Comparison of ENCODE assay signal across 40 mouse cellular contexts in the genomic region with DNA sequence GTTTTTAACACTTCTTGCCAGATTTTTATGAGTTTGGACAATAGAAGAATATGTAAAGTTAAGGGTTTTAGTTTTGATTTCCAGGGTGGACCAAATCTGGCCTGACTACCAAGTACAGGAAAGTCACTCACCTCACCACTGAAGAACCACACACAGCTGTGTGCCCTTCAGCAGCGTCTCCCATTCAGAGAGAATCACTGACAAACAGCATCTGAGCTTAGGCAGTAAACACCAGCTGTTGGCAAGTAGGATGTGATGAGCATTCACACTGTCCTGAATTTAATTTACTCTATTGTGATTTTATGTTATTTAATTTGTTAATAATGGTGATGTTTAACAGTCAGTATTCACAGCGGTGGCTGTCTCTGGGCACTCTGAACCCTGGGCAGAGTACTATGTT. TPM values are rescaled to one million over a fixed set of nuclear protein-coding genes. Genes with fewer than 3 reads are reported as not detected.
"Had no signal": no experiment of that assay in that cellular context is flagged by ENCODE, and none has a peak within 500 bp of the region (broad histone marks: within the 10 kb centered on the region; RNA-seq: fewer than 3 reads in every experiment).

No protein-coding gene starts in this region.

- H3K27me3 ChIP-seq: heart, embryonic 13.5 days; heart, embryonic 15.5 days; hindbrain, embryonic 13.5 days; hindbrain, embryonic 15.5 days; limb, embryonic 12.5 days; liver, embryonic 13.5 days; liver, embryonic 15.5 days had no signal

- H3K4me2 ChIP-seq: heart, embryonic 11.5 days; heart, embryonic 13.5 days; heart, embryonic 15.5 days; hindbrain, embryonic 13.5 days; hindbrain, embryonic 15.5 days; limb, embryonic 12.5 days; liver, embryonic 11.5 days; liver, embryonic 13.5 days; liver, embryonic 15.5 days had no signal

- H3K4me3 ChIP-seq: heart, adult 2 months; heart, embryonic 13.5 days; heart, embryonic 15.5 days; hindbrain, embryonic 13.5 days; hindbrain, embryonic 15.5 days; layer of hippocampus, adult 2 months; left cerebral cortex, adult 2 months; limb, embryonic 10.5 days; limb, embryonic 12.5 days; liver, embryonic 13.5 days; liver, embryonic 15.5 days had no signal

- H3K36me3 ChIP-seq: heart, embryonic 13.5 days; heart, embryonic 15.5 days; hindbrain, embryonic 13.5 days; hindbrain, embryonic 15.5 days; limb, embryonic 10.5 days; limb, embryonic 12.5 days; liver, embryonic 13.5 days; liver, embryonic 15.5 days had no signal

- DNase-seq: gastrocnemius, postnatal 14 days; gastrocnemius, postnatal 36 days; heart, adult 11 months; heart, adult 2 months; heart, postnatal 14 days; heart, postnatal 36 days; kidney, adult 18-20 months; kidney, adult 8-10 months; kidney, postnatal 10 days; kidney, postnatal 25 days; kidney, postnatal 4 days; liver; liver, embryonic 13.5 days; liver, postnatal 0 days had no signal

- H3K27ac ChIP-seq: heart, adult 2 months; heart, embryonic 13.5 days; heart, embryonic 15.5 days; hindbrain, embryonic 13.5 days; hindbrain, embryonic 15.5 days; hindbrain, postnatal 0 days; layer of hippocampus, adult 2 months; left cerebral cortex, adult 2 months; limb, embryonic 10.5 days; limb, embryonic 12.5 days; liver, embryonic 13.5 days; liver, embryonic 15.5 days had no signal

- H3K4me1 ChIP-seq: hindbrain, embryonic 13.5 days; hindbrain, embryonic 15.5 days; liver, embryonic 15.5 days had no signal

- H3K9ac ChIP-seq: heart, embryonic 13.5 days; heart, embryonic 15.5 days; hindbrain, embryonic 13.5 days; hindbrain, embryonic 15.5 days; limb, embryonic 12.5 days; liver, embryonic 13.5 days; liver, embryonic 15.5 days; liver, postnatal 0 days had no signal

- ATAC-seq: hindbrain, postnatal 0 days; intestine, postnatal 0 days; liver, postnatal 0 days had no signal

- H3K9me3 ChIP-seq: heart, embryonic 13.5 days; heart, embryonic 15.5 days; hindbrain, embryonic 13.5 days; hindbrain, embryonic 15.5 days; limb, embryonic 10.5 days; limb, embryonic 12.5 days; liver, embryonic 13.5 days; liver, embryonic 15.5 days had no signal

RNA-seq across cellular contexts. Expression of a gene that starts 8.2 kb away (rescaled TPM):
- total RNA-seq: gastrocnemius, adult 8-10 months; gastrocnemius, postnatal 14 days; gastrocnemius, postnatal 36 days; heart, adult 2 months; heart, postnatal 14 days; heart, postnatal 36 days; hematopoietic stem cell, adult 5-6 weeks; hindbrain, postnatal 0 days; layer of hippocampus, adult 2 months; layer of hippocampus, postnatal 10 days; layer of hippocampus, postnatal 25 days; left cerebral cortex, adult 2 months; left cerebral cortex, postnatal 14 days; left cerebral cortex, postnatal 36 days had no signal
- polyA plus RNA-seq: gonadal fat pad, adult 2 months; heart, adult 2 months; heart, embryonic 11.5 days; heart, embryonic 13.5 days; heart, embryonic 15.5 days; heart, postnatal 0 days; hindbrain, embryonic 11.5 days; hindbrain, embryonic 13.5 days; hindbrain, embryonic 15.5 days; hindbrain, postnatal 0 days; intestine, embryonic 14.5 days; intestine, postnatal 0 days; kidney, embryonic 14.5 days; kidney, embryonic 16.5 days; limb, embryonic 10.5 days; limb, embryonic 12.5 days; limb, embryonic 14.5 days; liver, embryonic 11.5 days; liver, embryonic 13.5 days; liver, embryonic 15.5 days; liver, postnatal 0 days had no signal

RNA-seq across cellular contexts. Expression of a gene that starts 8.5 kb away (rescaled TPM):
- total RNA-seq: gastrocnemius, adult 8-10 months; gastrocnemius, postnatal 14 days; gastrocnemius, postnatal 36 days; heart, adult 2 months; heart, postnatal 14 days; heart, postnatal 36 days; hematopoietic stem cell, adult 5-6 weeks; hindbrain, postnatal 0 days; layer of hippocampus, adult 2 months; layer of hippocampus, postnatal 10 days; layer of hippocampus, postnatal 25 days; left cerebral cortex, adult 2 months; left cerebral cortex, postnatal 14 days; left cerebral cortex, postnatal 36 days had no signal
- polyA plus RNA-seq: gonadal fat pad, adult 2 months; heart, adult 2 months; heart, embryonic 11.5 days; heart, embryonic 13.5 days; heart, embryonic 15.5 days; heart, postnatal 0 days; hindbrain, embryonic 11.5 days; hindbrain, embryonic 13.5 days; hindbrain, embryonic 15.5 days; hindbrain, postnatal 0 days; intestine, embryonic 14.5 days; intestine, postnatal 0 days; kidney, embryonic 14.5 days; kidney, embryonic 16.5 days; limb, embryonic 10.5 days; limb, embryonic 12.5 days; limb, embryonic 14.5 days; liver, embryonic 11.5 days; liver, embryonic 13.5 days; liver, embryonic 15.5 days; liver, postnatal 0 days had no signal

RNA-seq across cellular contexts. Expression of a gene that starts 11.0 kb away (rescaled TPM):
- total RNA-seq: gastrocnemius, adult 8-10 months; gastrocnemius, postnatal 14 days; gastrocnemius, postnatal 36 days; heart, adult 2 months; heart, postnatal 14 days; heart, postnatal 36 days; hematopoietic stem cell, adult 5-6 weeks; hindbrain, postnatal 0 days; layer of hippocampus, adult 2 months; layer of hippocampus, postnatal 10 days; layer of hippocampus, postnatal 25 days; left cerebral cortex, adult 2 months; left cerebral cortex, postnatal 14 days; left cerebral cortex, postnatal 36 days had no signal
- polyA plus RNA-seq: heart, adult 2 months; heart, embryonic 11.5 days; heart, embryonic 13.5 days; heart, embryonic 15.5 days; heart, postnatal 0 days; hindbrain, embryonic 11.5 days; hindbrain, embryonic 15.5 days; hindbrain, postnatal 0 days; limb, embryonic 10.5 days; limb, embryonic 12.5 days; limb, embryonic 14.5 days; liver, embryonic 11.5 days had no signal

RNA-seq across cellular contexts. Expression of a gene that starts 58.2 kb away (rescaled TPM):
- total RNA-seq: gastrocnemius, adult 8-10 months; gastrocnemius, postnatal 14 days; gastrocnemius, postnatal 36 days; heart, adult 2 months; heart, postnatal 14 days; heart, postnatal 36 days; hematopoietic stem cell, adult 5-6 weeks; hindbrain, postnatal 0 days; layer of hippocampus, adult 2 months; layer of hippocampus, postnatal 10 days; layer of hippocampus, postnatal 25 days; left cerebral cortex, adult 2 months; left cerebral cortex, postnatal 14 days; left cerebral cortex, postnatal 36 days had no signal
- polyA plus RNA-seq: heart, adult 2 months; heart, embryonic 11.5 days; heart, embryonic 13.5 days; heart, embryonic 15.5 days; heart, postnatal 0 days; hindbrain, embryonic 11.5 days; hindbrain, embryonic 13.5 days; hindbrain, embryonic 15.5 days; hindbrain, postnatal 0 days; limb, embryonic 10.5 days; limb, embryonic 12.5 days; liver, embryonic 11.5 days had no signal
